Mouse (Mus musculus): ENCODE results near the gene Ip6k1.
"Not testable (repeated sequence)": the region's sequence is repeated elsewhere in the genome, so short reads cannot be mapped to it uniquely, and the experiment has no call there.

The Ip6k1 gene

DNA sequence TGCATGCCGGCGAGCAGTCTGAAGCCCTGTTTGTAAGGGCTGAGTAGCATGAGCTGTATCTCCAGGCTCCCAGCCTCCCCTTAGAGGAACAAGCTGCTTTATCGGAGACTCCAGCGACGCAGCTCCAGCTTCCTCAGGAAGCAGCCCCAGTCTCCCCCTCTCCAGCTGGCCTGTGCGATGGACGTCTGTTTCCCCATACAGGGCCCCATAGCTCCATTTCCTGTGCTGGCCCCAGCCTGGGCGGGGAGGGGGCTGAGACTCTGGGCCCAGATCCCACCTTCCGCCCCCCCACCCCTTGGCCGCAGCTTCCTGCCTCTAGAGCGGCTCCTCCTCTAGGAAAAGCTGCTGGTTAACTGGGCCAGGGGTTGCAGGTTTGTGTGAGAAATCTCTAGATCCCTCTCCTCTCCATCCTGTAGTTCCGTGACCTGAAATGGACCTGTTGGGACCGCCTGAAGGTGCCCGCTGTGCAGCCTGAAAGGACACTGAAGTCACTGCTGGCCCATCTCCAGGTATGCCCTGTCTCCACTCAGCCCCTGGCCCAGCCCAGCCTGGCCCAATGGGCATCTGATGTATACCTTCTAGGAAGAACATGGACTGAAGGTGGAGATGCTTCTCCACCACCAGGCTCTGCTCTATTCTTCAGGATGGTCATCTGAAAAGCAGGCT is 19.5 kb upstream of the Ip6k1 start, which contains the start of gene Gm20661:
Gm20661 (plus strand) TSS at position 378 of the 666 bp plus-strand sequence.
- peak; percentile 57 for DNase-seq (ENCODE audit: low read depth)

- no peak for DNase-seq (ENCODE audit: low read depth)
These were observed 18.8 kb upstream of the Ip6k1 start for GRCm38 (mm10) chr9:107983421-107983890.

GRCm38 (mm10) chr9:107984052-107984753 is 18.1 kb upstream of the Ip6k1 start:
- no peak for DNase-seq (ENCODE audit: low read depth)

- no peak for DNase-seq (ENCODE audit: low read depth)
These were observed 17.6 kb upstream of the Ip6k1 start for GRCm38 (mm10) chr9:107984754-107985055.

DNA sequence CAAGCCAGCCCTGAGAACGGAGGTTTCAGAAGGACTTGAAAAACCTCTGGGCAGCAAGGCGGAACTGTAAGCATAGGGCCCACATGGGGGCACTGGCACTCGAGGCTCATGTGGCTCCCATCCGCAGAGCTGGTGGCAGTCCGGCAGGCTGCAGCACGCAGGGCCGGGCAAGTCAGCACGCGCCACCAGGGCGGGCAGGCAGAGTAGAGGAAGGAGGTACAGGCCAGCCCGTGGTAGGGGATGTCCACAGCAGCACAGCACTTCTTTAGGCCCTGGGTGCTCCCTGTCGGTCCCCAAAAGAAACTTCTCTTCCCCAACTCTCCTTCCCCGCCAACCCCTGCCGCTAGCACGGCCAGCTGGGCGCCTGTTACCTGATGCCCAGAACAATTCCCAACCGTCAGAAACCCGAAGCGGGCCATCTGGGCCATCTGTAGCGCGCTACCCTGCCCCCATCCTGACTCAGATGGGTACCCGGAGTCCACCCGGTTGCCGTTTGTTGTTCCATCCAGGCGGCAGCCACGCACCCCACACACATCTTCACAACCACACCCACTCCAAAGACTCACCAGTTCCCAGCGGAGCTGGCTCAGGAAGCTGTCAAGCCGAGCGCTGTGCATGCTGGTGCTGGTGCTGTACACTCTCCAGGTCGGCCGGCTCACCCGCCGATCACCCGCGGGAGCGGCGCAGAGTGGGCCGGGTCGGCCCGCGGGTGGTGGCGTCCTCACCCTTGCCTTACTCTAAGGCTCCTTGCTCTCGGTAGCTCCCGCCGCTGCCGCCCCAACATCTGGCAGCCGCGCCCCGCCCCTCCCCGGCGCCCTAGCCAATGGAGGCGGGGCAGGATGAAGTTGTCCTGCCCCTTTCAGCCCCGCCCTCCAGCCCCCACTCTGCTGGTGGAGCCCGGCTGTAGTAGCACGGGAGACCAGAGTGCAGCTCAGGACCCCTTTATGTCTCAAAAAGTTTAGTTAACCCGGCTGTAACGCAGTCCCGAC is 16.9 kb upstream of the Ip6k1 start, which contains the start of gene Inka1:
Inka1 (minus strand) TSS at position 749 of the 989 bp plus-strand sequence.
- DNase-seq (ENCODE audit: low read depth), result peak; percentile 93

DNA sequence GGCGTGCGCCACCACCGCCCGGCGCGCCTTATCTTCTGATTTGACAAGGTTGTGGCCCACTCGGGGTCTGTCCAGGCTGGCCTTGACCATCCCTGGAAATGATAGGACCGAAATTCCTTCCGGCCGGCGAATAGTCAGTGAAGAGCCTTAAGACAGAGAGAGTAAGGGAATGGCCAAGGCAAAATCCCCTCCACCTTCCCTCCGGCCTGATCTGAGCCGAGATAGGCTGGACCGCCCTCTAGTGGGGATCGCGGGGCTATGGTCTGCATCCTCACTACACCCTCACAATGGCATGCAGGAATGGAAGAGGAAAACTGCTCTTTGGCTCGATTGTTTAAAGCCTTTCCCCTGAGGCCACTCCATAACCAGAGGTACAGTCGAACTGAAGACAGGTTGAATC is 15.9 kb upstream of the Ip6k1 start:
- DNase-seq (ENCODE audit: low read depth), result peak; percentile 84

- DNase-seq (ENCODE audit: low read depth), result no peak
These were observed 14.4 kb upstream of the Ip6k1 start for GRCm38 (mm10) chr9:107987950-107988349.

DNA sequence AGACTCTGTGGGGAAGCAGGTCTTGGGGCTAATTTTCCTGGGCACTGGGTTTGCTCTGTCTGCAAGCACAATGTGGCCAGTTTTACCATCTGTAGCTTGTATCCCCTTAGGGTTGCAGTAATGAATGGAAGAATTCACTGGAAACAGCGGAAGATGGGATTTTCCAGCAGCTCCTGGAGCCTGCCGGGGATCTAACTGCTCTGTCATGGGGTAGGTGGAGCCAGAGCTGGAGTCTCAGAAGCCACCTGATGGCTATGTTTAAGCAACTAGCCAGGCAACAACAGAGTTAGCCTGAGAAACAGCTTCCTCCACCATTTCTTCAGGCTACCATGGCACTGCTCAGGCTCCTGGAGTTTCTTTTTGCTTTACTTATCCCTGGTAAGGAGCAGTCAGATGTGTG is 10.1 kb upstream of the Ip6k1 start, which contains the start of gene Cdhr4:
Cdhr4 (plus strand) TSS at position 301 of the 400 bp plus-strand sequence.
- no peak for DNase-seq (ENCODE audit: low read depth)

DNA sequence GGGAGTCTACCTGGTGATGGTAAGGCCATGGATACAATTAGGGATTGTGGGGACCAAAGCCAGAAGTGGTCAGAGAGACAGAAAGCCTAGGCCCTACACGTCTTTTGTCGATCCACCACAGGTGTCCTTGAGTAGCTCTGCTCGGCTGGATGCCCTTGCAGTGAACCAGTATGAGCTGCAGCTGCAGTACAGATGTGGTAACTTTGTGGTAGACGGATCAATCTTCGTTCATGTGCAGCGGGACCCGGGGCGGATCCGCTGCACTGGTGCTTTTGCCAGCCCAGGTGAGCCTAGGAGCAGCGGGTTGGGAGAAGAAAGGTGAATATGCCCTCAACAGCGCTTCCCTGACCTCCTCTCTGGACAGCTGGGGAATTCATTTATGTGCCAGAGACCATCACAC is 9.3 kb upstream of the Ip6k1 start:
- no peak for DNase-seq (ENCODE audit: low read depth)

DNA sequence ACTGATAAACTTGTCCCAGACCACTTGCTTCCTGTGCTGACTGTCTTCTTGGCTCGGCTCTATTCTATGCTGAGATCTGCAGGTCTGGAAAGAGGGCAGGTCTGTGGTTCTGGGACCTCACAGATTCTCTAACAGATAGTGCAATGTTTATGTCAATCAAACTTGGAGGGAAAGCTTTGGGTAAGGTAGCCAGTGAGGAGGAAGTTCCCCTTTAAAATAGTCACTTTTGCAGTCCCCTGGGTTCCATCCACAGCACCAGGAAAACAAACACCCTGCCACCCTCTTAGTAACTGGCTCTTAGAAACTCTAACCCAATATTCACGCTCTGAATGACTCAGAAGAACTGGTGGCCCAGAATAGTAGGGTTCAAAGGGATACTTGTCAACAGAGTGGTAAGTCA is 7.8 kb upstream of the Ip6k1 start:
- no peak for DNase-seq (ENCODE audit: low read depth)

- DNase-seq (ENCODE audit: low read depth), result no peak
These were observed 6.8 kb upstream of the Ip6k1 start for GRCm38 (mm10) chr9:107995513-107995912.

DNA sequence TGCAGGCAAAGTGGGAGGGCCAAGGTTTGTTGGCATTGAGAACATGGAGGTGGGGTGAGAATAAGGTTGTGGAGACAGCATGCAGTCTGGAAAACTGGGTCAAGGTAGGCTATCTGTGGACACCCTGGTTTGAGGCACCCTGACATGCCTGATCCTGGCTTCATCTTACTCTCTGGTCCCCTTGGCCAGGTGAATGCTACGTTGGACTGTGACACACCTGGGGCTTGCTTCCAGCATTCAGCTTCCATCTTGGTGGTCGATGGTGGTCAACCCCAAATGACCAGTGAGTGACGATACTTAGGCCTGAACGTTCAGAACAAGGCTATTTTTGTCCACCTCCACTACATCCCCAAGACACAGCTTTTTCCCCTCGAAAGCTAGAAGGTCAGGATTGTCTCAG is 6.3 kb upstream of the Ip6k1 start, which contains the start of gene Gm20662:
Gm20662 (plus strand) TSS at position 301 of the 400 bp plus-strand sequence.
- DNase-seq (ENCODE audit: low read depth), result no peak

- DNase-seq (ENCODE audit: low read depth), result peak; percentile 69
These were observed 653 bp downstream of the Ip6k1 start for GRCm38 (mm10) chr9:108002778-108003530.

DNA sequence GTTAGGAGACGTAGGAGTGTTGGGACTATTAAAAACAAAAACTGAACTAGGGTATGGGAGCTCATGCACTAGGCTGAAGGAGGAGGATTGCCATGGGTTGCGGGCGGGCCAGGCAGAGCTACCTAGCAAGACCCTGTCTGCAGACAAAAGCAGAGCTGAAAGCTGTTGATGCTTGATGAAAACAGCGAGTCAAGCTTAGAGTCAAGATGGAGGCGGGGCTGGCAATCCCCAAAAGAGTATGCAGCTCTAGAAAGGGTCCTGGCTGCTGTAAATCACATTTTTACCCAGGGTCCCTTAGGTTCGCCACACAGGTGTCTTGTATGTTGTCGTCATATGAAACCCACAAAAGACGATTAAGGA is 1.2 kb downstream of the Ip6k1 start:
- DNase-seq (ENCODE audit: low read depth), result peak; percentile 66

- DNase-seq (ENCODE audit: low read depth), result no peak
These were observed 5.7 kb downstream of the Ip6k1 start for GRCm38 (mm10) chr9:108008041-108008440.

DNA sequence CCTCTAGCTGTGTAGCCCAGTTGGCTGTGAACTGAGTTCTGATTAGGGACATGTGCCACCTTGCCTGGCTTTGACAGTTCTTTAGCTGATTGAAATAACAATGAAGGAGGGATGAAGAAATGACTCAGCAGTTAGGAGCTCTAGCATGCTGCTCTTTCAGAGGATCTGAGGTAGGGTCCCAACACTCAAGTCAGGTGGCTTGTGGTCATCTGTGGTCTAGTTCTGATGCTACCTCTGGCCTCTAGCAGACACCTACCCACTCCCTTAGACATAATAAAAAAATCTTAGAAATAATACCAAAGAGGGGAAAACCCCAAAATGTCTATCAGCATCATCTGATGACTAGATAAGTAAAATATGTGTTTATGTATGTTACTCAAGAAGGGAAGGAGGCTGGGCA is 8.1 kb downstream of the Ip6k1 start:
- DNase-seq (ENCODE audit: low read depth), result no peak

GRCm38 (mm10) chr9:108013577-108013976 is 11.3 kb downstream of the Ip6k1 start:
- DNase-seq (ENCODE audit: low read depth), result not testable (repeated sequence)

- DNase-seq (ENCODE audit: low read depth), result no peak
These were observed 14.8 kb downstream of the Ip6k1 start for GRCm38 (mm10) chr9:108017127-108017526.

GRCm38 (mm10) chr9:108020741-108021140 is 18.4 kb downstream of the Ip6k1 start:
- DNase-seq (ENCODE audit: low read depth), result no peak

DNA sequence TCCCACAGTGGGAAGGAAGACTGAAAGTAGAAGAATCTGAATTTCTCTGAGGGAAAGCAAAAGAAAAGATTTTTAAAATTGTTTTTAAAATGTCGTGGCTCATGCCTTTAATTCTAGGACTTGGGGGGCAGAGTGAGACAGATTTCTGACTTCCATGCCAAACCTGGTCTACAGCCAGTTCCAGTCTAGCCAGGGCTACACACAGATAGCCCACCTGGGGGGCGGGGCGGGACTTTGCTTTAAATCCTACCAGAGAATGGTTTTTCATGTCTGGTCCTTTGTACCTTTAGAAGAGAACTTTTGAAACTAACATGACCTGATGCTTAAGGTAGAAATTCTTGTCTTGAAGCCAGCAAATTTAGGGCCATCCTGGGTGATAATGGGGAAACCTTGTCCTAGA is 20.9 kb downstream of the Ip6k1 start:
- no peak for DNase-seq (ENCODE audit: low read depth)

DNA sequence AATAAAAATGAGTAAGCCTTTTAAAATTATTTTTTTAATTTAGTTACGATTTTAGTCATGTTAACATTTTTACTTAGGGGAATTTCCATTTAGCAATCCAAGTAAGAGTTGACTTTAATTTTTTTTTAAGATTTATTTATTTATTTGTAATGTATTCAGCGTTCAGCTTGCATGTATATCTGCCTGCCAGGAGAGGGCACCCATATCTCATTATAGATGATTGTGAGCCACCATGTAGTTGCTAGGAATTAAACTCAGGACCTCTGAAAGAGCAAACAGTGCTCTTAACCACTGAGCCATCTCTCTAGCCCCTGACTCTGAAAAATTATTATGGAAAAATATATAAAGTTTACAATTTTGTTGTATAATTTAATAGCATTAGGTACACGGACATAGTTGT is 24.3 kb downstream of the Ip6k1 start:
- no peak for DNase-seq (ENCODE audit: low read depth)

- no peak for DNase-seq (ENCODE audit: low read depth)
These were observed 25.6 kb downstream of the Ip6k1 start for GRCm38 (mm10) chr9:108027867-108028266.
